Comparison of ENCODE assay signal across 1 mouse cellular context in the genomic region with DNA sequence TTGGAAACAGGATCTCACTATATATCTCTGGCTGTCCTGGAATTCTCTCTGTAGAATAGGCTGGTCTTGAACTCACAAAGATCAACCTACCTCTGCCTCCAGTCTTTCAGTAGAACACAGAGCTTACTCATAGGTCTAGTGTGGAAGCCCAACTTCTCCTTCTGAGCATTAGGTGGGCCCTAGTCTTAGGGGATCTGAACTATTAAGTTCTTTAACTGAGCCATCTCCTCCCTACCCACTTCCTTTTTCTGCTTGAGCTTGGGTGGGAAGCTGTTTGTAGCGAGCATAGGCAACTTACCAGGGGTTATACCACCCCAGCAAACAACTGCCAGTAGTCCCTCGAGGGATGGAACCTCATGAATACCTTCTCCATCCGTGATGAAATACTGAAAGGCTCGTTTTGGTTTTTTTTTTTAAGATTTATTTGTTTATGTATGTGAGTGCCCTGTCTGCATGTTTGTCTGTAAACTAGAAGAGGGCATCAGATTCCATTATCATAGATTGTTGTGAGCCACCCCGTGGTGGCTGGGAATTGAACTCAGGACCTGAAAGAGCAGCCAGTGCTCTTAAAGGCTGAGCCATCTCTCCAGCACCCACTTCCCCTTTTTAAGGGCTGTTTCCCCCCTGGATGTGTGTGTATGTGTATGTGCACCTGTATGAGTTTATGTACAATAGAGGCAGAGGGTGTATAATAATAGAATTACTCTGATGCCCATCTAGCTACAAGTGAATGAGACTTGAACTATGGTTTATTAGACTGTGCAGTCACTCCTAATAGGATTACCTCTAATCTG.
A peak's percentile ranks its signal among the peaks of the same experiment; 100 is the strongest.
TF ChIP-seq lines count a peak whose summit lies in the region.

No protein-coding gene starts in this region.

TF ChIP-seq in MEL, 35 proteins besides CTCF, POLR2A, EP300 and RAD21 (continued from another document):
- TF ChIP-seq NRF1 (IDR thresholded peaks at IDR 0.05; ENCODE audit: insufficient read depth, low read depth, low read length, poor library complexity, severe bottlenecking) = no peak
- TF ChIP-seq ETS1 (IDR thresholded peaks at IDR 0.05; ENCODE audit: low read depth, low read length) = no peak
- no peak for TF ChIP-seq GATA1 (IDR thresholded peaks at IDR 0.05; ENCODE audit: low read depth, low read length)
- no peak for TF ChIP-seq MEF2A (IDR thresholded peaks at IDR 0.05; ENCODE audit: extremely low read depth, insufficient replicate concordance, low read depth, low read length, poor library complexity, severe bottlenecking)
- TF ChIP-seq ZNF384 (IDR thresholded peaks at IDR 0.05; ENCODE audit: low read depth, low read length) = no peak
- peak; percentile 75 for TF ChIP-seq TBP (IDR thresholded peaks at IDR 0.05; ENCODE audit: low read depth, low read length)
- TF ChIP-seq SIN3A (IDR thresholded peaks at IDR 0.05; ENCODE audit: low read length) = 0 out of 2 replicates have a peak, but pooled peaks have one; percentile 7
